Mouse (Mus musculus): ENCODE measurements around the gene Smcr8.

- no peak for TF ChIP-seq GATA1 (IDR thresholded peaks at IDR 0.05; ENCODE audit: borderline replicate concordance, low read length)
- no peak for TF ChIP-seq CTCF (IDR thresholded peaks at IDR 0.05; ENCODE audit: low read depth, low read length)
- TF ChIP-seq POLR2AphosphoS5 (IDR thresholded peaks at IDR 0.05; ENCODE audit: insufficient replicate concordance, low read depth, low read length): no peak
Measured at GRCm38 (mm10) chr11:60775578-60775977, 1.7 kb upstream of the Smcr8 start.

Measured in G1E (cell line).